Mouse (Mus musculus) natural killer cell, adult 2 months (primary cell): ENCODE data around the gene Fmn2.
A peak's percentile ranks its signal among the peaks of the same experiment; 100 is the strongest.

Experiments used
- DNase-seq, 2 experiments: peaks; one replicate each; pipeline ENCODE4 v3.0.0; 2022; ENCODE audit warnings: low spot score in 2 of 2

The Fmn2 gene

GRCm38 (mm10) chr1:174501661-174502030 is at the start of gene Fmn2:
Gene Fmn2, plus strand, starts transcription at chr1:174501825.
- peak in 1 of 2 experiments; percentile 1 for DNase-seq

- DNase-seq: no peak
Observed at GRCm38 (mm10) chr1:174455100-174455499, 46.5 kb upstream of the Fmn2 start.

GRCm38 (mm10) chr1:174465385-174465784 is 36.2 kb upstream of the Fmn2 start:
- DNase-seq: no peak

- no peak for DNase-seq
Observed at GRCm38 (mm10) chr1:174466240-174466639, 35.4 kb upstream of the Fmn2 start.

- no peak for DNase-seq
Observed at GRCm38 (mm10) chr1:174469736-174470135, 31.9 kb upstream of the Fmn2 start.

GRCm38 (mm10) chr1:174482567-174482966 is 19.1 kb upstream of the Fmn2 start:
- no peak for DNase-seq

GRCm38 (mm10) chr1:174500064-174500463 is 1.6 kb upstream of the Fmn2 start:
- no peak for DNase-seq

GRCm38 (mm10) chr1:174501011-174501410 is 614 bp upstream of the Fmn2 start:
- DNase-seq: no peak

GRCm38 (mm10) chr1:174502031-174502845 is 613 bp downstream of the Fmn2 start:
- DNase-seq: peak in 1 of 2 experiments; percentile 4

- peak in 1 of 2 experiments; percentile 4 for DNase-seq
Observed at GRCm38 (mm10) chr1:174502846-174503745, 1.5 kb downstream of the Fmn2 start.

GRCm38 (mm10) chr1:174508571-174509110 is 7.0 kb downstream of the Fmn2 start:
- DNase-seq: no peak

- no peak for DNase-seq
Observed at GRCm38 (mm10) chr1:174513419-174513818, 11.8 kb downstream of the Fmn2 start.

GRCm38 (mm10) chr1:174521976-174522770 is 20.5 kb downstream of the Fmn2 start:
- DNase-seq: no peak

GRCm38 (mm10) chr1:174522809-174523511 is 21.3 kb downstream of the Fmn2 start:
- no peak for DNase-seq

- DNase-seq: no peak
Observed at GRCm38 (mm10) chr1:174523512-174523828, 21.8 kb downstream of the Fmn2 start.

GRCm38 (mm10) chr1:174536742-174537453 is 35.3 kb downstream of the Fmn2 start:
- DNase-seq: no peak

GRCm38 (mm10) chr1:174537491-174537890 is 35.9 kb downstream of the Fmn2 start:
- DNase-seq: no peak

- DNase-seq: no peak
Observed at GRCm38 (mm10) chr1:174548291-174548690, 46.7 kb downstream of the Fmn2 start.

GRCm38 (mm10) chr1:174553272-174554007 is 51.8 kb downstream of the Fmn2 start:
- DNase-seq: peak in 1 of 2 experiments; percentile 7

- DNase-seq: no peak
Observed at GRCm38 (mm10) chr1:174555412-174555811, 53.8 kb downstream of the Fmn2 start.
